Mouse (Mus musculus): ENCODE results near the gene Pard3. TPM values are rescaled to one million over a fixed set of nuclear protein-coding genes. Genes with fewer than 3 reads are reported as not detected.
A peak's percentile ranks its signal among the peaks of the same experiment; 100 is the strongest.

Gene Pard3
- polyA plus RNA-seq, 1 experiment from 2014 or later: 21.0 TPM

- Histone ChIP-seq H3K4me3 (replicated peaks; ENCODE audit: low read length) (no peak overlapping the region), H3K4me1 (ENCODE audit: control insufficient read depth, insufficient read depth, low read length) (peaks cover 7% of the 10 kb centered on the region; the same call in 1 of the 2 replicates), H3K27ac (ENCODE audit: low read length) (no peak overlapping the region), H3K9ac (ENCODE audit: low read length) (no peak overlapping the region), H3K27me3 (ENCODE audit: control insufficient read depth, insufficient read depth, low read length) (no peaks in the 10 kb centered on the region), H3K9me3 (replicated peaks; ENCODE audit: control insufficient read depth, low read length) (no peaks in the 10 kb centered on the region), H3K36me3 (ENCODE audit: control insufficient read depth, insufficient read depth, low read length) (no peaks in the 10 kb centered on the region), H3K4me2 (ENCODE audit: low read depth, low read length) (no peak overlapping the region)
- no peak for ATAC-seq (ENCODE audit: insufficient read depth, low FRiP score)
- 92% methylated on average over 2 of the region's 2 CpGs for WGBS
Observed at GRCm38 (mm10) chr8:127058759-127059158, 4.9 kb upstream of the Pard3 start.

- Histone ChIP-seq H3K27ac (ENCODE audit: low read length) (no peak overlapping the region), H3K27me3 (ENCODE audit: control insufficient read depth, insufficient read depth, low read length) (no peaks in the 10 kb centered on the region), H3K36me3 (ENCODE audit: control insufficient read depth, insufficient read depth, low read length) (no peaks in the 10 kb centered on the region), H3K9ac (ENCODE audit: low read length) (no peak overlapping the region), H3K4me2 (ENCODE audit: low read depth, low read length) (no peak overlapping the region), H3K9me3 (replicated peaks; ENCODE audit: control insufficient read depth, low read length) (no peaks in the 10 kb centered on the region), H3K4me3 (replicated peaks; ENCODE audit: low read length) (no peak overlapping the region), H3K4me1 (ENCODE audit: control insufficient read depth, insufficient read depth, low read length) (peaks cover 7% of the 10 kb centered on the region; the same call in 1 of the 2 replicates)
- WGBS: 47% methylated on average over 2 of the region's 2 CpGs
- no peak for ATAC-seq (ENCODE audit: insufficient read depth, low FRiP score)
Observed at GRCm38 (mm10) chr8:127059826-127060225, 3.9 kb upstream of the Pard3 start.

- no peaks in the 10 kb centered on the region for H3K36me3 ChIP-seq (ENCODE audit: control insufficient read depth, insufficient read depth, low read length)
- peaks cover 26% of the 10 kb centered on the region for H3K4me1 ChIP-seq (ENCODE audit: control insufficient read depth, insufficient read depth, low read length)
- under 1% methylated on average over 80 of the region's 80 CpGs for WGBS
- H3K9ac ChIP-seq (ENCODE audit: low read length): peak overlapping the region; percentile 100
- H3K27me3 ChIP-seq (ENCODE audit: control insufficient read depth, insufficient read depth, low read length): no peaks in the 10 kb centered on the region
- H3K4me2 ChIP-seq (ENCODE audit: low read depth, low read length): peak overlapping the region; percentile 74
- no peaks in the 10 kb centered on the region for H3K9me3 ChIP-seq (replicated peaks; ENCODE audit: control insufficient read depth, low read length)
- ATAC-seq (ENCODE audit: insufficient read depth, low FRiP score): peak; percentile 70; the same call in 1 of the 2 replicates
- H3K27ac ChIP-seq (ENCODE audit: low read length): peak overlapping the region; percentile 96
- peak overlapping the region; percentile 94 for H3K4me3 ChIP-seq (replicated peaks; ENCODE audit: low read length)
Observed at GRCm38 (mm10) chr8:127064361-127065112, 844 bp downstream of the Pard3 start.

GRCm38 (mm10) chr8:127065113-127065473, 1.4 kb downstream of the Pard3 start:
- Histone ChIP-seq H3K27ac (ENCODE audit: low read length) (peak overlapping the region; percentile 96), H3K9me3 (replicated peaks; ENCODE audit: control insufficient read depth, low read length) (no peaks in the 10 kb centered on the region), H3K36me3 (ENCODE audit: control insufficient read depth, insufficient read depth, low read length) (no peaks in the 10 kb centered on the region), H3K4me1 (ENCODE audit: control insufficient read depth, insufficient read depth, low read length) (peaks cover 32% of the 10 kb centered on the region), H3K4me3 (replicated peaks; ENCODE audit: low read length) (peak overlapping the region; percentile 94), H3K9ac (ENCODE audit: low read length) (peak overlapping the region; percentile 100), H3K27me3 (ENCODE audit: control insufficient read depth, insufficient read depth, low read length) (no peaks in the 10 kb centered on the region), H3K4me2 (ENCODE audit: low read depth, low read length) (peak overlapping the region; percentile 74)
- no peak for ATAC-seq (ENCODE audit: insufficient read depth, low FRiP score)
- 2% methylated on average over 10 of the region's 10 CpGs for WGBS

GRCm38 (mm10) chr8:127065791-127066190, 2.1 kb downstream of the Pard3 start:
- 26% methylated on average over 1 of the region's 1 CpGs for WGBS
- H3K4me3 ChIP-seq (replicated peaks; ENCODE audit: low read length): peak overlapping the region; percentile 94
- H3K4me2 ChIP-seq (ENCODE audit: low read depth, low read length): peak overlapping the region; percentile 74
- no peak for ATAC-seq (ENCODE audit: insufficient read depth, low FRiP score)
- no peaks in the 10 kb centered on the region for H3K27me3 ChIP-seq (ENCODE audit: control insufficient read depth, insufficient read depth, low read length)
- H3K36me3 ChIP-seq (ENCODE audit: control insufficient read depth, insufficient read depth, low read length): no peaks in the 10 kb centered on the region
- peaks cover 39% of the 10 kb centered on the region for H3K4me1 ChIP-seq (ENCODE audit: control insufficient read depth, insufficient read depth, low read length)
- no peak overlapping the region; the same call in 1 of the 2 replicates for H3K9ac ChIP-seq (ENCODE audit: low read length)
- no peaks in the 10 kb centered on the region for H3K9me3 ChIP-seq (replicated peaks; ENCODE audit: control insufficient read depth, low read length)
- H3K27ac ChIP-seq (ENCODE audit: low read length): no peak overlapping the region

- ATAC-seq (ENCODE audit: insufficient read depth, low FRiP score): no peak
- Histone ChIP-seq H3K4me1 (ENCODE audit: control insufficient read depth, insufficient read depth, low read length) (peaks cover 39% of the 10 kb centered on the region), H3K9me3 (replicated peaks; ENCODE audit: control insufficient read depth, low read length) (no peaks in the 10 kb centered on the region), H3K9ac (ENCODE audit: low read length) (no peak overlapping the region), H3K36me3 (ENCODE audit: control insufficient read depth, insufficient read depth, low read length) (no peaks in the 10 kb centered on the region), H3K27ac (ENCODE audit: low read length) (no peak overlapping the region), H3K27me3 (ENCODE audit: control insufficient read depth, insufficient read depth, low read length) (no peaks in the 10 kb centered on the region), H3K4me2 (ENCODE audit: low read depth, low read length) (peak overlapping the region; percentile 74; the same call in 1 of the 2 replicates), H3K4me3 (replicated peaks; ENCODE audit: low read length) (no peak overlapping the region)
Observed at GRCm38 (mm10) chr8:127066501-127066900, 2.8 kb downstream of the Pard3 start.

GRCm38 (mm10) chr8:127068719-127069118, 5.0 kb downstream of the Pard3 start:
- Histone ChIP-seq H3K36me3 (ENCODE audit: control insufficient read depth, insufficient read depth, low read length) (no peaks in the 10 kb centered on the region), H3K27ac (ENCODE audit: low read length) (no peak overlapping the region), H3K9me3 (replicated peaks; ENCODE audit: control insufficient read depth, low read length) (no peaks in the 10 kb centered on the region), H3K27me3 (ENCODE audit: control insufficient read depth, insufficient read depth, low read length) (no peaks in the 10 kb centered on the region), H3K4me2 (ENCODE audit: low read depth, low read length) (no peak overlapping the region), H3K4me1 (ENCODE audit: control insufficient read depth, insufficient read depth, low read length) (peaks cover 35% of the 10 kb centered on the region), H3K9ac (ENCODE audit: low read length) (no peak overlapping the region), H3K4me3 (replicated peaks; ENCODE audit: low read length) (no peak overlapping the region)
- ATAC-seq (ENCODE audit: insufficient read depth, low FRiP score): no peak
- WGBS: 69% methylated on average over 3 of the region's 3 CpGs

- Histone ChIP-seq H3K27me3 (ENCODE audit: control insufficient read depth, insufficient read depth, low read length) (no peaks in the 10 kb centered on the region), H3K4me1 (ENCODE audit: control insufficient read depth, insufficient read depth, low read length) (peaks cover 38% of the 10 kb centered on the region), H3K4me3 (replicated peaks; ENCODE audit: low read length) (no peak overlapping the region), H3K36me3 (ENCODE audit: control insufficient read depth, insufficient read depth, low read length) (no peaks in the 10 kb centered on the region), H3K9ac (ENCODE audit: low read length) (no peak overlapping the region), H3K4me2 (ENCODE audit: low read depth, low read length) (no peak overlapping the region), H3K27ac (ENCODE audit: low read length) (peak overlapping the region; percentile 9), H3K9me3 (replicated peaks; ENCODE audit: control insufficient read depth, low read length) (no peaks in the 10 kb centered on the region)
- ATAC-seq (ENCODE audit: insufficient read depth, low FRiP score): peak; percentile 82; the same call in 1 of the 2 replicates
- WGBS: 43% methylated on average over 3 of the region's 3 CpGs
Observed at GRCm38 (mm10) chr8:127070225-127070624, 6.5 kb downstream of the Pard3 start.

- H3K9ac ChIP-seq (ENCODE audit: low read length): no peak overlapping the region
- H3K4me3 ChIP-seq (replicated peaks; ENCODE audit: low read length): no peak overlapping the region
- peaks cover 52% of the 10 kb centered on the region for H3K4me1 ChIP-seq (ENCODE audit: control insufficient read depth, insufficient read depth, low read length)
- H3K27me3 ChIP-seq (ENCODE audit: control insufficient read depth, insufficient read depth, low read length): no peaks in the 10 kb centered on the region
- H3K36me3 ChIP-seq (ENCODE audit: control insufficient read depth, insufficient read depth, low read length): no peaks in the 10 kb centered on the region
- H3K9me3 ChIP-seq (replicated peaks; ENCODE audit: control insufficient read depth, low read length): no peaks in the 10 kb centered on the region
- 61% methylated on average over 5 of the region's 5 CpGs for WGBS
- H3K27ac ChIP-seq (ENCODE audit: low read length): peak overlapping the region; percentile 8; the same call in 1 of the 2 replicates
- H3K4me2 ChIP-seq (ENCODE audit: low read depth, low read length): no peak overlapping the region
- no peak for ATAC-seq (ENCODE audit: insufficient read depth, low FRiP score)
Observed at GRCm38 (mm10) chr8:127073052-127073618, 9.4 kb downstream of the Pard3 start.
